Mouse (Mus musculus) activated CD4-positive, CD25-positive, alpha-beta regulatory T cell (primary cell): ENCODE results near the gene Nudcd3. TPM values are rescaled to one million over a fixed set of nuclear protein-coding genes. Genes with fewer than 3 reads are reported as not detected.

Source experiments
- polyA plus RNA-seq, 2 experiments: library from polyadenylated mRNA; unstranded; fragments of 100-300 nt; shearing (Covaris generic); gene quantifications; one replicate each; pipeline ENCODE4 v1.2.1; 2017

The Nudcd3 gene
- polyA plus RNA-seq = 10 to 100 TPM; 39.0 to 42.2 TPM

GRCm38 (mm10) chr11:6200087-6200569, at the start of gene Nudcd3:
TSS of gene Nudcd3 (minus strand) at chr11:6200415.

GRCm38 (mm10) chr11:6230012-6230411, 29.8 kb upstream of the Nudcd3 start, which contains the start of gene Npc1l1:
TSS of gene Npc1l1 (minus strand) at chr11:6230143.

GRCm38 (mm10) chr11:6199410-6200086, 667 bp downstream of the Nudcd3 start, which contains the start of gene A730071L15Rik:
TSS of gene A730071L15Rik (plus strand) at chr11:6200029.

GRCm38 (mm10) chr11:6066176-6066575, 134.0 kb downstream of the Nudcd3 start, which contains the start of gene Camk2b:
TSS of gene Camk2b (minus strand) at chr11:6066362.

Other genes with a start within 250 kb of the Nudcd3 start
- gene Ykt6, start 244.7 kb downstream of the Nudcd3 start, polyA plus RNA-seq = 10 to 100 TPM; 49.5 to 59.3 TPM
- 1 to 10 TPM; 2.1 to 8.6 TPM for gene Camk2b, start 134.1 kb downstream of the Nudcd3 start, polyA plus RNA-seq
- under 1 TPM in 1 of 2 experiments, not detected in 1; 0.23 TPM for gene A730071L15Rik, start 386 bp downstream of the Nudcd3 start, polyA plus RNA-seq
- under 1 TPM; 0.19 to 0.22 TPM for gene Npc1l1, start 29.7 kb upstream of the Nudcd3 start, polyA plus RNA-seq
- gene Ddx56, start 67.4 kb upstream of the Nudcd3 start, polyA plus RNA-seq = 10 to 100 TPM; 58.0 to 82.9 TPM
- gene Tmed4, start 74.5 kb upstream of the Nudcd3 start, polyA plus RNA-seq = 10 to 100 TPM; 47.8 to 78.4 TPM
- 100 to 1,000 TPM; 129 to 187 TPM for gene Ogdh, start 91.2 kb upstream of the Nudcd3 start, polyA plus RNA-seq
- gene Zmiz2, start 188.7 kb upstream of the Nudcd3 start, polyA plus RNA-seq = 10 to 100 TPM; 62.6 to 95.1 TPM
- 1,000 to 10,000 TPM; 4,126 to 4,496 TPM for gene Ppia, start 215.0 kb upstream of the Nudcd3 start, polyA plus RNA-seq
- gene H2afv, start 244.0 kb upstream of the Nudcd3 start, polyA plus RNA-seq = 100 to 1,000 TPM; 241 to 279 TPM